Mouse (Mus musculus): ENCODE measurements around the gene Fes. TPM values are rescaled to one million over a fixed set of nuclear protein-coding genes. Genes with fewer than 3 reads are reported as not detected.
"Not testable (repeated sequence)": the region's sequence is repeated elsewhere in the genome, so short reads cannot be mapped to it uniquely, and the experiment has no call there.

Fes gene
- polyA plus RNA-seq, 1 experiment from 2014 or later = 26.4 TPM

GRCm38 (mm10) chr7:80398654-80399444 lies 11.1 kb upstream of the Fes start:
- no peak overlapping the region for H3K9ac ChIP-seq (replicated peaks; ENCODE audit: low read depth)
- 71% methylated on average over 9 of the region's 9 CpGs for WGBS

DNA sequence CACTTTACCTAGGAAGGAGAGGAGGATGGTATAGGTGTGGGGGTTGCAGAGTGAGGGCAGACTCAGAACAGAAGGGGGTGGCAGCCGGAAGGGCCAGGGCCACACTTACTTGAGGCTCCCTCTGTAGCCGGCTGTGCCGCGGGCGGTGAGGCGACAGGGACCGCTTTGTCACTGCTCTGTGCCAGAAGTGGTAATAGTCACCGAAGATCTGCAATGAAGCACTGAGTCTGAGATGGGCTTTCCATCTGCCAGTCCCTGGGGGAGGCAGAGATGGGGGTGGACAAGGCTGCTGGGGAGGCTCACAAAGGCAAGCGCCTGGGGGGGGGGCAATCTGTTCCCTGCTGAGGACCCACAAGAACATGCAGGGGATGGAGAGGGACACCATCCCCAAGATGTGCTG lies 10.2 kb upstream of the Fes start:
- Histone ChIP-seq H3K9me3 (ENCODE audit: low read length) (no peaks in the 10 kb centered on the region), H3K36me3 (ENCODE audit: insufficient read depth, low read length) (peaks cover 32% of the 10 kb centered on the region; the same call in 1 of the 2 replicates), H3K4me2 (replicated peaks; ENCODE audit: low read depth, low read length) (no peak overlapping the region), H3K27me3 (replicated peaks; ENCODE audit: insufficient read depth, low read length) (no peaks in the 10 kb centered on the region), H3K9ac (replicated peaks; ENCODE audit: low read depth) (no peak overlapping the region), H3K4me1 (ENCODE audit: insufficient read depth, low read depth, low read length) (peaks cover 18% of the 10 kb centered on the region; the same call in 1 of the 2 replicates), H3K4me3 (ENCODE audit: low read depth, low read length) (no peak overlapping the region), H3K27ac (ENCODE audit: low read length) (no peak overlapping the region)
- TF ChIP-seq EP300 (IDR thresholded peaks at IDR 0.05) = no peak
- DNase-seq (ENCODE audit: low spot score) = no peak
- ATAC-seq = no peak
- WGBS = 91% methylated on average over 9 of the region's 9 CpGs

More at GRCm38 (mm10) chr7:80398654-80399444, 11.1 kb upstream of the Fes start:
- Histone ChIP-seq H3K27me3 (replicated peaks; ENCODE audit: insufficient read depth, low read length) (no peaks in the 10 kb centered on the region), H3K4me3 (ENCODE audit: low read depth, low read length) (no peak overlapping the region), H3K27ac (ENCODE audit: low read length) (no peak overlapping the region), H3K4me1 (ENCODE audit: insufficient read depth, low read depth, low read length) (peaks cover 22% of the 10 kb centered on the region; the same call in 1 of the 2 replicates), H3K9me3 (ENCODE audit: low read length) (no peaks in the 10 kb centered on the region), H3K36me3 (ENCODE audit: insufficient read depth, low read length) (peaks cover 23% of the 10 kb centered on the region; the same call in 1 of the 2 replicates), H3K4me2 (replicated peaks; ENCODE audit: low read depth, low read length) (no peak overlapping the region)
- ATAC-seq (no peak), DNase-seq (ENCODE audit: low spot score) (no peak)
- TF ChIP-seq EP300 (IDR thresholded peaks at IDR 0.05) (no peak), CTCF (IDR thresholded peaks at IDR 0.05) (no peak)

DNA sequence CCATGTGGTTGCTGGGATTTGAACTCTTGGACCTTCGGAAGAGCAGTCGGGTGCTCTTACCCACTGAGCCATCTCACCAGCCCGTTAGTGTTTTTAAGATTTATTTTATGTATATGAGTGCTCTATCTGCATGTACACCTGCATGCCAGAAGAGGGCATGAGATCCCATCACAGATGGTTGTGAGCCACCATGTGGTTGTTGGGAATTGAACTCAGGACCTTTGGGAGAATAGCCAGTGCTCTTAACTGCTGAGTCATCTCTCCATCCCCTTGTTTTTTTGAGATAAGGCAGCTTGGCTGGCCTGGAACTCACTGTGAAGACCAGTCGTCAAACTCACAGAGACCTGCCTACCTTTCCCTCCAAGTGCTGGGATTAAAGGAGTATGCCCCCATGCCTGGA lies 8.7 kb upstream of the Fes start:
- peak; percentile 58 for TF ChIP-seq CTCF (IDR thresholded peaks at IDR 0.05)
- 69% methylated on average over 4 of the region's 4 CpGs for WGBS
- not testable (repeated sequence) for H3K9me3 ChIP-seq (ENCODE audit: low read length); DNase-seq (ENCODE audit: low spot score); H3K4me3 ChIP-seq (ENCODE audit: low read depth, low read length); H3K27me3 ChIP-seq (replicated peaks; ENCODE audit: insufficient read depth, low read length); H3K4me2 ChIP-seq (replicated peaks; ENCODE audit: low read depth, low read length); H3K9ac ChIP-seq (replicated peaks; ENCODE audit: low read depth); H3K27ac ChIP-seq (ENCODE audit: low read length); ATAC-seq
- peaks cover 46% of the 10 kb centered on the region for H3K36me3 ChIP-seq (ENCODE audit: insufficient read depth, low read length)
- peaks cover 16% of the 10 kb centered on the region; the same call in 1 of the 2 replicates for H3K4me1 ChIP-seq (ENCODE audit: insufficient read depth, low read depth, low read length)

DNA sequence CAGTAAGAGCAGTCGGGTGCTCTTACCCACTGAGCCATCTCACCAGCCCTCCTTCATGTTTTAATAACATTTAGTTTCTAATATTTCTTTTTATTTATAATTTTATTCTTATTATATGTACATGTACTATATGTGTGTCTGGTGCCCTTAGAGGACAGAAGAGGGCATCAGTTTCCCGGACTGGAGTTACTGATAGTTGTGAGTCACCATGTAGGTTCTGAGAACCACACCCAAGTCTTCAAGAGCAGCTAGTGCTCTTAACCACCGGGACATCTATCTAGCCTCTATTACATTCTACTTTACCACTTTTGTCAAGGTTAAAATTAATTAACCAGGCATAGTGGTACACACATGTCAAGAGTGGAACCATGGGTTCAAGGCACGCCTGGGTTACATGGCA lies 6.9 kb upstream of the Fes start:
- 73% methylated on average over 4 of the region's 4 CpGs for WGBS
- ATAC-seq (no peak), DNase-seq (ENCODE audit: low spot score) (no peak)
- Histone ChIP-seq H3K27me3 (replicated peaks; ENCODE audit: insufficient read depth, low read length) (no peaks in the 10 kb centered on the region), H3K9ac (replicated peaks; ENCODE audit: low read depth) (no peak overlapping the region), H3K4me2 (replicated peaks; ENCODE audit: low read depth, low read length) (no peak overlapping the region), H3K36me3 (ENCODE audit: insufficient read depth, low read length) (peaks cover 59% of the 10 kb centered on the region), H3K4me1 (ENCODE audit: insufficient read depth, low read depth, low read length) (no peaks in the 10 kb centered on the region), H3K4me3 (ENCODE audit: low read depth, low read length) (no peak overlapping the region), H3K27ac (ENCODE audit: low read length) (no peak overlapping the region), H3K9me3 (ENCODE audit: low read length) (no peaks in the 10 kb centered on the region)
- TF ChIP-seq EP300 (IDR thresholded peaks at IDR 0.05) (no peak), CTCF (IDR thresholded peaks at IDR 0.05) (no peak)

DNA sequence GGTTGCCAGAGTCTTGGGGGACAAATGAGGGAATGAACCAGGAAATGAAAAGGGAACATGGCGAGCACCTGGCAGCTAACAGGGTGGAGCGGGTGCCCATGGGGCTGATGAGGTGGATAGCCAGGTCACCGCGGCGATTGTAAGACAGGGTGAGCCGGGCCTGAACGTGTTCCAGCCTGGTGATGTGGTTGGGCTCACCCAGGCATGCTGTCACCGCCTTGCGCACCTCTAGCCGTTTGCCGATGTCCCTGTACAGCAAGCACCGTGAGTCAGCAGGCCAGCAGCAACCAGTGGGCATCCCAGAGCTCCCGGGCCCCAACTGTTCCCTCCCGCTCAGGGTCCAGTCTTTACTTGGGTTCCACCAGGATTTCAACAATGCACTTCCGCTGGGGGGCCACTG lies 4.4 kb upstream of the Fes start:
- no peak overlapping the region for H3K27ac ChIP-seq (ENCODE audit: low read length)
- no peak overlapping the region for H3K4me2 ChIP-seq (replicated peaks; ENCODE audit: low read depth, low read length)
- no peaks in the 10 kb centered on the region; the same call in 1 of the 2 replicates for H3K4me1 ChIP-seq (ENCODE audit: insufficient read depth, low read depth, low read length)
- no peak overlapping the region for H3K9ac ChIP-seq (replicated peaks; ENCODE audit: low read depth)
- no peaks in the 10 kb centered on the region for H3K9me3 ChIP-seq (ENCODE audit: low read length)
- peaks cover 57% of the 10 kb centered on the region for H3K36me3 ChIP-seq (ENCODE audit: insufficient read depth, low read length)
- no peak for TF ChIP-seq CTCF (IDR thresholded peaks at IDR 0.05)
- no peak for TF ChIP-seq EP300 (IDR thresholded peaks at IDR 0.05)
- DNase-seq (ENCODE audit: low spot score) (no peak), ATAC-seq (no peak)
- no peak overlapping the region for H3K4me3 ChIP-seq (ENCODE audit: low read depth, low read length)
- no peaks in the 10 kb centered on the region for H3K27me3 ChIP-seq (replicated peaks; ENCODE audit: insufficient read depth, low read length)
- 90% methylated on average over 15 of the region's 15 CpGs for WGBS

- H3K27ac ChIP-seq (ENCODE audit: low read length) = peak overlapping the region; percentile 90
- TF ChIP-seq CTCF (IDR thresholded peaks at IDR 0.05) = no peak
- no peak for TF ChIP-seq EP300 (IDR thresholded peaks at IDR 0.05)
- H3K36me3 ChIP-seq (ENCODE audit: insufficient read depth, low read length) = peaks cover 19% of the 10 kb centered on the region
- ATAC-seq (peak; percentile 21), DNase-seq (ENCODE audit: low spot score) (peak; percentile 43)
- H3K27me3 ChIP-seq (replicated peaks; ENCODE audit: insufficient read depth, low read length) = no peaks in the 10 kb centered on the region
- WGBS = 34% methylated on average over 17 of the region's 17 CpGs
- H3K4me1 ChIP-seq (ENCODE audit: insufficient read depth, low read depth, low read length) = no peaks in the 10 kb centered on the region; the same call in 1 of the 2 replicates
- no peaks in the 10 kb centered on the region for H3K9me3 ChIP-seq (ENCODE audit: low read length)
- H3K9ac ChIP-seq (replicated peaks; ENCODE audit: low read depth) = peak overlapping the region; percentile 54
- H3K4me3 ChIP-seq (ENCODE audit: low read depth, low read length) = peak overlapping the region; percentile 36
- peak overlapping the region; percentile 58 for H3K4me2 ChIP-seq (replicated peaks; ENCODE audit: low read depth, low read length)
Measured at GRCm38 (mm10) chr7:80387033-80387632, 613 bp downstream of the Fes start.
